Mouse (Mus musculus) spleen, postnatal 4 days (tissue): ENCODE measurements around the gene Gnb1.
A peak's percentile ranks its signal among the peaks of the same experiment; 100 is the strongest.
"Not testable (repeated sequence)": the region's sequence is repeated elsewhere in the genome, so short reads cannot be mapped to it uniquely, and the experiment has no call there.

ENCODE experiments used
- DNase-seq, 2 experiments: peaks; one replicate each; pipeline ENCODE4 v3.0.0; 2022; ENCODE audit warnings: low spot score in 2 of 2

Gnb1 gene

DNA sequence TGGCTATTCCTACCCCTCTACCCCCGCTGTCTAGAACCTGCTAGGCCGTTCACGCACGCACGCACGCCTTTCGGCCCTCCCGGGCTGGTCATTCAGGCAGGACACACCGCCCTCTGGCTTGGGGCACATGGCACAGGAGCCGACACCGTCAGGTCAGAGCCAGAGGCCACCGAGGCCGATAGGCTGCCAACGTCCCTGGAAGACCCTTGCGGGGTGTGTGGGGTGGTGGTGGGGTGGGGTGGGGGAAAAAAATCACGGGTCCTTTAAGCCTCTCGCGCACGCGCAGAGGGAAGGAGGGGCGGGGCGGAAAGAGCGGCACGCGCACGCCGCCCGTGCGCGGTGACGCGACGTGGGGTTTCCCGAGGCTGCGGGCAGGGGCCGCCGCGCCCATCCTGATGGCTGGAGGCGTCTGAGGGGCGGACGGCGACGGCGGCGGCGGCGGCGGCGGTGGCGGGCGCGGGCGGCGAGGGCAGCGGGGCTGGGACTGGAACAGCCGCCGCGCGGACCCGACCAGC is at the start of gene Gnb1:
Gene Gnb1, plus strand, starts transcription at position 372 of the 515 bp plus-strand sequence.
- peak; percentile 94 to 99 for DNase-seq

DNA sequence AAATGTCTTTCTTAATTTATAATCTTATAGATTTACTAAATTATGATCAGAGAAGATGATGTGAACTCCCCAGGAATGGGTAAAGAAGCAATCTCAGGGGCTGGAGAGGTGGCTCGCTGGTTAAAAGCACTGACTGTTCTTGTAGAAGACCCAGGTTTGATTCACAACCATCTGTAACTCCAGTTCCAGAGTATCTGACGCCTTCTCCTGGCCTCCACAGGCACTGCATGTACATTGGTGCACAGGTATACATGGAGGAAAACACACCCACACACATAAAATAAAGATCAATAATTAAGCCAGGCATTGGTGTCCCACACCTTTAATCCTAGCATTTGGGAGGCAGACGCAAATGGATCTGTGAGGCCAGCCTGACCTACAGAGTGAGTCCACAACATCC is 48.4 kb upstream of the Gnb1 start:
- DNase-seq, result no peak

DNA sequence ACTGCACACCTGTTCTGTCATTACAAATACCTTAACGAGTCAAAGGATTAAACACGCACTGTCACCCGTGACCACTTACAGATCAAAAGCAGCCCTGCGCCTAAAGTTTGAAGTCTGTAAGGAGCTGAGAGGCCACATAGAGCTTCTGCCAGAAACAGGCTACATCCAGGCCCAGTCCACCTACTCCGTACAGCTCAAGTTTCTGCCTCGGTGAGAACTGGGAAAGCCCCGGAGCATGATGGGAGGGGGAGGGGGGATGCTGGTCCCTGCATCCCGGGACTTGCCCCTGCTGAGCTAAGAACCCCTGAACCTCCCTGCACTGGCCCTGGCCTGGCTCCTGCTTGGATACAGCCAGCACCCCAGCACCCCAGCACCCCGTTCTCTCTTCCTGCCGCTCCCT is 39.6 kb upstream of the Gnb1 start:
- no peak for DNase-seq

DNA sequence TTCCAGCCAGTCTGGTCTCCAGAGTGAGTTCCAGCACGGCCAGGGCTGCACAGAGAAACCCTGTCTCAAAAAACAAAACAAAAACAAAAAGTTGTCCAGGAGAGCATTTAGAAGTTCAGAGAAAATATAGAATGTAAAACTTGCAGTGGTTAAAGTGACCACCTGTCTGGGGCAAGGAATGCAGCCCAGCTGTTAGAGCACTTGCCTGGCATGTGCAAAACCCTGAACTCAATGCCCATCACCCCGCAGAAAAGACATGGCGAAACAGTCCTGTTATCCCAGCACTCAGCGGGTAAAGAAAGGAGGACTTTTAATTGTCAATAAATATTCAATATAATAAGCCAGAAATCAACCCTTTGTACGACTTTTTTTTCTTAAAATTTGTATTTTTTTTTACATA is 32.6 kb upstream of the Gnb1 start:
- DNase-seq, result no peak

DNA sequence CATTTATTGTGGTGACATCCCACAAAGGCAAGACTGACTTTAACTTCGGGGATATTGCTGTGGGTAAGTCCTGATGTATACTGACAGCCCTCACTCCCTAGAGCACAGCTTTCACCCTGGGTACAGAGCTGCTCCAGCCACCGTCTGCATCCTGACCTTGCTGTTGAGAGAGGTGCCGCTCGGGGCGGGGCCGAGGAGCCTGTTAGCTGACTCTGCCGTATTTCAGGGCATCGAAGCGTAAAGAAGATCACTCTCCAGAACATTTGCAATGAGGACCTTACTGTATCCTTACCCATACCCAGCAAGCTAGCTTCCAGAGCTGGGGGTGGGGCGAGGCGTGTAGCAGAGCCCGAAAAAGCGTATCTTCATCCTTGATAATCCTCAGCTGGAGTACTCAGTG is 28.1 kb upstream of the Gnb1 start:
- no peak for DNase-seq

DNA sequence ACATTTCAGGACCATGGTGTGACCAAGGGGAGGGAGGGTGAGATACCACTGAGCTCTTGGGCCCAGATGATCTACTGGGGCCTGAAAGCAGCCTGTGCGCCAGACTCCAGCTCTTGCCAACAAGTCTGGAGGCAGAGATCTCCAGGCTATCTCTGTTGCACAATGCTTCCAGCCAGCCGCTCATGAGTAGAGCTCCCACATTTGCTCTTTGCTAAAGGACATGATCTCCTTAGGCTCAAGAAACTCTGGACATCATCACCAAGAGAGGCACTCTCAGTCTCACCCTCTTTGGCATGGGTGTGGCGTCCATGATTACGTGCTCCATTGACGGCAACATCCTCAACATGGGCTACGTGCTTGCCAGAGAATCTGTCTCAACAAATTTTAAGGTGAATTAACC is 27.6 kb upstream of the Gnb1 start:
- DNase-seq, result no peak

DNA sequence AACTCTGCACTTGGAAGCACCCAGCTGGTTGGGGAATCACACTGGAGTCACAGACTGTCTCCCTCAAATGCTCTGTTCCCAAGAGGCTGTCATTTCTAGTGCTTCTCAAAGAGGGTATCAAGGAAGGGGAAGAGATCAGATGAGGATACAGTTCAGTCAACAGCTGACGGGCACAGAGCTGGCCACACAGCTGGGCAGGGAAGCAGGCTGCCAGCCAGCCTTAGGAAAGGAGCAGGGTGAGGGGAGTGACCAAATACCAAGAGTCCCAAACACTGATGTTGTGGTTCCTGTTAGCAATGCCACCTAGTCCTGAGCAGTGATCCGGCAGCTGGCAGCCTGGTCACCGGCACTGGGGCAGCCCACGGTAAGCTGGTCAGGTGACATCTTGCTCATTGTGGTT is 27.1 kb upstream of the Gnb1 start:
- no peak for DNase-seq

DNA sequence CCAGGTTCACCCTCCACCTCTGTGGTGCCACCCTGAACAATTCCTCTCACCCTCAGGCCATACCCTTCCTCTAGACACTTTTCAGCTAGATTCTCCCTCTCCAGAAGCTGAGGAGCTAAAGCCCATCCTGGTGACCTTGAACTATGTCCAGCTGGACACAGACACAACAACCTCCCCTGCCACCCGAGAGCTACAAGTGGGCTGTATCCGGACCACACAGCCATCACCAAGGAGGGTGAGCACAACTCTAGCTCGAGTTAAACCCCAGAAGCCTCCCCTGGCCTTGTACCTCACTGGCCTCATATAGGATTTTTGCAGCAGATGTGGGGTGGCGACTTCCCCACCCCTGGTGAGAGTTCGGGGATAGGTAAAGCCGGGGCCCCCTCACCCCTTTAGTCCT is 25.6 kb upstream of the Gnb1 start:
- no peak for DNase-seq

DNA sequence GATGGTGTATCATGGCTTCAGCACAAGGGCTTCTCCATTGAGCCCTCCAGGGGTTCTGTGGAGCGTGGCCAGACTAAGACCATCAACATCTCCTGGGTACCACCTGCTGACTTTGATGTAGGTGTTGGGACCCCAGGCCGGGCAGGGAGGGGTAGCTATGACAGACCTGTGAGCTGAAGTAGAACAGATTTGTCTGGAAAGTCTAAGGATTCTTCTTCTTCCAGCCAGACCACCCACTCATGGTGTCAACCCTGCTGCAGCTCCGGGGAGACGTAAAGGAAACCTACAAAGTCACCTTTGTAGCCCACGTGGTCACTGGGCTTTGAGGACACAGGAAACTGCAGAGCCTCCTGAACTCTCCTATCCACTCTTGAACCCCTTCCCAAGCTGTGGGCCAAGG is 25.1 kb upstream of the Gnb1 start:
- peak in 1 of 2 experiments; percentile 59 for DNase-seq

DNA sequence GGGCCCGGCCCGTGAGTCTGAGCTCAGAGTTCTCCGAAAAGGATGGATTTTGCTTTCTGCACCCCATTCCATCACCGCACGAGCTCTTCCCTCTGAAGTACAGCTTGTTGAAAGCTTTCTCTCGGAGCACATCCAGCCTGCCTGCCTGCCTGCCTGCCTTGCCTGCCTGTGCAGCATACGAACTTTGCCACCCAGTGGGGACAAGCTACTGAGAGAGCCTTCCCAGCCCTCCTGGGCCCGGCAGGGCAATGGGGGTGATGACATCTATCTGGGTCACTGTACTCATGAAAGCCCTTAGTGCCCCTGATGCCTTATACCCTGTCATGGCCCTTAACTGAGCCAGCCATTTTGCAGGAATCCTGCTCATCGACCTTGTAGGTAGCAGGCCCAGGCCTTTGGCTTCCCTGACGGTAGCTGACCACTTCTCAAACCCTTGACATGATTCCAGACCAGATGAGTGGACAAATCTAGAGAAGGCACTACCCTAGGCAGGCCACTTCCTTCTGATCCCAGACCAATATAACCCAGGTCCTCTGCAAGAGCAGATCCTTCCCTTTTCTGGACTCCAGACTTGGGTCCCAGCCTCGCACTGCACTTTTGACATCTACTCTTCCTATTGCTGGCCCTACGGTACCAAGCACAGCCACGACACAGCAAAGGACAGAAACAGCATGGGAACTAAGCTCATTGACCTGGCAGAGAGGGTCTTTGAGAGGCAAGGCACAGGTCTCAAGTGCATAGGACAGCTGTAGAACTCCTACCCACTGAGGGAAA is 23.7 kb upstream of the Gnb1 start:
- peak in 1 of 2 experiments; percentile 56 for DNase-seq

DNA sequence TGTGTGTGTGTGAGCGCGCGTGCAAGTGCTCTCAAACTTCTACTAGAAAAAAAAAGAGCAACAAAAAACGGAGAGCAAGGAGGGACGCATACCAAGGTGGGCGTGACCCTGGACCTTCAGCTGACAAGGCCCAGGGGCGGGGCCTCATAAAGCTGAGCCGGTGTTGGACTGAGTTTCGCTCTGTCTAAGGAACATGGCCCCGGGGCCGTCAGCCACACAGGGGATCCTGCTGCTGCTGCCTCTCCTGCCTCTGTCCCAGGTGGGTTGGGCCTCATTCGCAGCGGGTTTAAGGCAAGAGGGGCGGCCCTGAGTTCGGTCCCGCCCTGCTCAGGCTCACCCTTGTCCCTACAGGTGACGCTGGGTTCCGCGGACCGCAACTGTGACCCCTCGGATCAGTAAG is 22.2 kb upstream of the Gnb1 start, which contains the start of gene Tmem52:
Gene Tmem52, plus strand, starts transcription at position 163 of the 400 bp plus-strand sequence.
- peak; percentile 30 to 66 for DNase-seq

DNA sequence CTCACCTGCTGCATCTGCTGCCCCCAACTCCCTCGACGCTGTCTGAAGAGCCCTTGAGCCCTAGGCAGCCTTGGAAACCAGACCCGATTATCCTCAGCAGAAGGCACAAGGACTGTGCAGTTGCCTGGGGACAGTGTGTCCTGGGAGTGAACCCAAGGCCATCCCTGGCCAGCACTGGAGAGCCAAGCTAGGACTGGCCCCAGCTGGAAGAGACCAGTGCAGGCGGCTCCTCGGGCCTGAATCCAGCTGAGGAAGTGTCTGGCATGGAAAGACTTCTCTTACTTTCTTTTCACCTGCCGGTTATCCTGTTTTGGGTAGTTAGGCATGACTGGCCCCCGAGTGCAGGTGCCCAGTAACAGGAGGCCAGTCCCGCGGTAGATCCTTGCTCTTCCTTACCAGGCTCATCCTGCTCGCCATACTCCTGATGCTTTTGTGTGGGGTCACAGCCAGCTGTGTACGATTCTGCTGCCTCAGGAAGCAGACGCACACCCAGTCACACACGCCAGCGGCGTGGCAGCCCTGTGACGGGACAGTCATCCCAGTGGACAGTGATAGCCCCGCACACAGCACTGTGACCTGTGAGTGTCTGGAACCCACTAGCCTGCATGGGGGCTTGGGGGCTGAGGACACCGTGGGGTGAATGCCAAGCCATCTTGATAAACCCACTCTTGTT is 21.4 kb upstream of the Gnb1 start:
- DNase-seq, result peak in 1 of 2 experiments; percentile 60

DNA sequence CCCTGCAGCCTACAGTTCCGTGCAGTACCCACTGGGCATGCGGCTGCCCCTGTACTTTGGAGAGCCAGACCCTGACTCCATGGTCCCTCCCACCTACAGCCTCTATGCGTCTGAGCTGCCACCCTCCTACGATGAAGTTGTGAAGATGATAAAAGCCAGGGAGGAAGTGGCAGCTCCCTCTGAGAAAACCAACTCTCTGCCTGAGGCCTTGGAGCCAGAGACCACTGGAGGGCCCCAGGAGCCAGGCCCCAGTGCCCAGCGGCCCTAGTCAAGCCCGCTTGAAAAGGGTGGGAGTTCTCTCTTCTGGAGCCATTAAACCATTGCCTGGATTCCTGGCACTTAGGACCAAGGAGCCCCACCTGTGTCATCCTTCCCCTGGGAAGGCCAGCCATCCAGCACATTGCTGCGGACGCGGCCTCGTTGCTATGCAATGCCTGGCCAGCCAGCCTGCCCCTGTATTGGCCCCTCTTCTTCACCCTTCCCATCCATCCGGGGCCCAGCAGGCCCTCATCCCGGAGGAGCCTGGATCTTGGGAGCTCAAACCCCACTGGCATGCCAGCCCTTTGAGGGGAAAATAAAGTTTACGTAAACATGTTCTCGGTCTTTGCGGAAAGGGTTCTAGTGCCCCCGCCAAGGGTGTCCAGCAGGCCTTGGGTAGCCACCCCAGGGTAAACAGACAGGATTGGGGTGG is 20.8 kb upstream of the Gnb1 start:
- peak in 1 of 2 experiments; percentile 57 for DNase-seq

DNA sequence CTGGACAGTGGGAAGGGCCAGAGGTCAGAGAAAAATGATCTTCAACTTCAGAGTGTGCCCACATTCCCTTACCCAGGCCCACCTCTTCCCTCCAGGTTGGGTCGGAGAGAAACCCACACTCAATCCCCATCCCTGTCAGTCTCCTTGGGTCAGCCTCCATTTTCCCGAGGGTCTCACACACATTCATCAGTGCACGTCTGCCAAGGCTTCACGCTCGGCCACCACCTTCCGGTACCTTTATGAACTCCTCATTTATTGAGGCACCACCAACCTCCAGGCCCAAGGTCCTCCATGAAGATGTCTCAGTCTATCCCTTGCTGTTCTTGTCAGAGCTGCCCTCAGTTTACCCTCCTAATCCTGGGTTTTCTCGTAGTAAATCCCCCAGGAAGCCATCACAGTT is 20.2 kb upstream of the Gnb1 start:
- peak in 1 of 2 experiments; percentile 52 for DNase-seq

DNA sequence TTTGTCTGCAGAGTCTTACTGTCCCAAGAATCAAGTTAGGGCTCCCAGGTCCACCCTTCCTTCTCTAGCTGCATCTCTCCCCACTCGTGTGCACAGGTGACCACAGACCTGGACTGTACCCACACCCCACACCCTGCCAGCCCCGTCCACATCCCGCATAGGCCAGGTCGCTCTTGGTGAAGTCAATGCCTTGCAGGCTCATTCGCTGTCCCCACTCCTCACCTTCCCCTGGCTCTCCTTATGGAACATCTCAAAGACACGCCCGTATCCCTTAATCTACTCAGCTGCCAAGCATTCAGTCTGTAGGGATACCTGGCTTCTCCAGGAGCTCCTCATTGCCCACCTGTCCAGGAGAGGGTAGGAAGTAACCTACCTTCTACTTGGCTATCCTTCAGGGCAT is 19.8 kb upstream of the Gnb1 start:
- DNase-seq, result no peak

DNA sequence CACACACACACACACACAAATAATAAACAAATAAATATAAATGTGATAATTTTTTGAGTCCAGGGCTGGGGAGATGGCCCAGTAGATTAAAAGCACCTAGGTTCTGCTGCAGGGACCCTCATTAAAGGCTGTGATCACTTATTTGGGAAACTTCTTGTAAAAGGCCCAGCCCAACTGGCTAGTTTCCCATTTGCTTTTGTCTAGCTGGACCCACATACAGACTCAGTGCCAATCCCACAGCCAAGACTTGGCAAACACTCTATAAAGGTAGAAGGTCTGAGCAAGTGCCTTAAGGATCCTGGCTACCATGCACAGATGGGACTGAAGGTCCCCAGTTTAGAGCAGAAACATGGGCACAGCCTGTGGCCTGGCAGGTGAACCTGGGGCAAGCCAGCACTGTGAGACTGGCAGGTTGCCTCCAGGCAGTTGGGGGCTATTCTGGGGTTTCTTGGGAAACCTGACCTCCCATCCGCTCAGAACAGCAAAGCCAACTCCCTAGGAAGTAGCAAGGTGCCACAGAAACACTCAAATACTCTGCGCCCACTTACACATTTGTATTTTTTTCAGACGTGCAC is 18.4 kb upstream of the Gnb1 start:
- DNase-seq, result no peak

DNA sequence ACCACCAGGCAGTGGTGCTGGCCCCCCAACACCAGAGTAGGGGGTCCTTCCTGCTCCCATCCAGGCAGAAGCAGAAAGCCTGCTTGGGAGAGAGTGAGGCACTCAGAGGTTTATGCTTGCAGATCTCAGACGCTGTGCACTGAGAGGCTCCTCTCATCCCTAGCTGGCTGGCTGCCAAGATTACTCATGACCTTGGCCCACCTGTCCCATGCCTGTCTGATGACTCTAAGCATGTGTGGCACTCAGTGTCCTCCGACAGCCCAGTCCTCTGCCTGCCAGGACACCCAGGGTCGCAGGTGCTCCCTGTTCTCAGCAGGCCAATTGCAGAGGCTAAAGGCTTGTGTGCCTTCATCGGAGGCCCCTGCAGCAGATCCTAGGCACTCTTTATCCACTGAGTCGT is 17.8 kb upstream of the Gnb1 start:
- DNase-seq, result peak in 1 of 2 experiments; percentile 59

DNA sequence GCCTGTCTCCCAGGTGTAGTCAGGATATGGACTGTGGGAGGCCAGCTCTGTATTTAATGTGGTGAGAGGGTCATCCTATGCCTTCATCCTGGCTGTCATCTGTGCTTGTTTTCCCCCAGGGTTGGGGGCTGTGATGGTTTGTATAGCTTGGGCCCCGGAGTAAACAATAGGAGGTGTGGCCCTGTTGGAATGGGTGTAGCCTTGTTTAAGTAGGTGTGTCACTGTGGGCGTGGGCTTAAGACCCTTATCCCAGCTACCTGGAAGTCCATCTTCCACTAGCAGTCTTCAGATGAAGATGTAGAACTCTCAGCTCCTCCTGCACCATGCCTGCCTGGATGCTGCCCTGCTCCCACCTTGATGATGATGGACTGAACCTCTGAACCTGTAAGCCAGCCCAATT is 17.4 kb upstream of the Gnb1 start:
- not testable (repeated sequence) for DNase-seq

DNA sequence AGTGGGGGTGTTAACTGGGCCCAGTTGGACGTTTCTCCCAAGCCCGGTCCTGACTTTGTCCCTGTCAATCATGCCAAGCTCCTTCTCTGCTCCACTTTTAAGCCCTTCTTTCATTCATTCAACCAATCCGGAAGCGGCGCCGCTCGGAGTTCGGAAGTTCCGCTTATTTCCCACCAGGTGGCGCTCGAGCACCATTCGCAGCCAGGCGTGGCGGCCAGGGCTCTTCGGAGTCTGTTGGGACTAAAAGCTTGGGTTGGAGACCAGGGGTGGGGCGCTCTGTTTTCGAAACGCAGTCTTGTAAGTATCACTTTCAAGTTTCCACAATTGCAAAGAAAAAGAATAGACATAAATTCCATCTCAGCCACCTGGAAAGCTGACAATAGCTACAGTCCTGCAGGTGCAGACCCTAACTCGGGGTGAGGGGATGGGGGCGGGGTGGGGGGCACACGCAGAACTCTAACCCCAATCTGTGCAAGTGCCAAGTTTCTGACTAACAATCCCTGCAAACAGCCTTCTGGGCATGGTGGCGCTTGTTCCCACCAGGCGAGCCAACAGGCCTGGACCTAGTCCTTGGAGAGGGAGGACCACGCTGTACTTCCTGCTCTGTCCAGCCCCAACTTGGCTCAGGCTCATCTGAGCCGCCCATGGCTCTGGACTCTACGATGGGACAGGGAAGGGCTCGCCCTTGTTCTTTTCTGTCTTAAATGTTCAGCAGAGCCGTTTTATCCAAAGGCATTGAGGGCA is 9.6 kb upstream of the Gnb1 start:
- DNase-seq, result peak; percentile 79 to 95

DNA sequence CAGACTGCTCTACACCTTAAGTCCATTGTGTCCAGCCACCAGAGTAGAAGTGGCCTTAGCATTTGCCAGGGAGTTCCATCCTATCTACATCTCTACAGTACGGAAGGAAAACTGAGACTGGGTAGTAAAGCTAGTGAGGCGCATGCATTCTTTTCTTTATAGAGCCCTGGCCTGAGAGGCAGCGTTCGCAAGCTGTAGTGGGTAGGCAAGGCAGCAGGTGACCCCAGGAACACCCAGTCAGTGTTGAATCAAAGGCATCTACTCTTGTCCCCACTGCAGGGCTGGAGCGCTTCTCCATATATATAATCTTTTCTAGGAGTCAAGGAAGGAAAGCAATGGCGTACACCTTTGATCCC is 9.1 kb upstream of the Gnb1 start:
- no peak for DNase-seq

DNA sequence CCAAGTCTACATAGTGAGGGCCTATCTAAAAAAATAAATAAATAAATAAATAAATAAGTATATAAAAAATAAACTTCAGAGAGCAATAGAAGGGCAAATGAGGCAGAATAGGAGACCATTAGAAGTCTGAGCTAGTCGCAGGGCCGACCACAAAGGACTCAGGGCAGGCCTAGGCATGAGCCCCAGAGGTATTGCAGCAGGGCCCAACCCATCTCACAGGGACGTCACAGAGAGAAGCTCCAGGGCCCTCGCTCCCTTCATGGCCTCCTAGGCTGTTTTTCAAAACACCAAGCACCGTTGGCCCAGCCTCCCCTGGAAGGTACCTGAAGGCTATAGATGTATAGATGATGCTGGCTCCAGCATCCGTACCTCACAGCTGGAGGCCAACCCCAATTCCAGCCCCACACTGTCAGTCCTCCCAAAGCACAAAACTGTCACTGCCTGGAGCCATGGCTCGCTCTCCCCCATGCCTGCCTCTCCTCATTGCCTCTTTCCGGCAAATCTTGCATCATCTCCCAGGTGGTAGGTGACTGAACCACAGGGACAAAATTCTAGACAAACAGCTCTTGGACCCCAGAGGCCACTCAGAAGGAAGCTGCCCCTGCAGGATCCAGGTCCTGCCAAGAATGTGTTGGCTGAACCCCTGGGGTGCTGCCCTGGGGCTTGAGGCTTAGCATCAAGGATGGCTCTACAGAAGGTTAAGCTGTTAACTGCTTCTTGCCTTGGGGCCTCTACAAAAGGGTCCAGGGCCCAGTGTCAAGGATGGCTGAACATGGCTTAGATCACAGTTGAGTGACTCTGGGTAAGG is 8.2 kb upstream of the Gnb1 start:
- no peak for DNase-seq
